Mouse (Mus musculus): ENCODE measurements at regions not wholly inside any gene's neighbourhood (a gene's known extent, or its start where the extent isn't known, plus 50 kb on each side); places are given as distances from the start of the nearest gene placed in this dataset.
"Not testable (repeated sequence)": the region's sequence is repeated elsewhere in the genome, so short reads cannot be mapped to it uniquely, and the experiment has no call there.

DNA sequence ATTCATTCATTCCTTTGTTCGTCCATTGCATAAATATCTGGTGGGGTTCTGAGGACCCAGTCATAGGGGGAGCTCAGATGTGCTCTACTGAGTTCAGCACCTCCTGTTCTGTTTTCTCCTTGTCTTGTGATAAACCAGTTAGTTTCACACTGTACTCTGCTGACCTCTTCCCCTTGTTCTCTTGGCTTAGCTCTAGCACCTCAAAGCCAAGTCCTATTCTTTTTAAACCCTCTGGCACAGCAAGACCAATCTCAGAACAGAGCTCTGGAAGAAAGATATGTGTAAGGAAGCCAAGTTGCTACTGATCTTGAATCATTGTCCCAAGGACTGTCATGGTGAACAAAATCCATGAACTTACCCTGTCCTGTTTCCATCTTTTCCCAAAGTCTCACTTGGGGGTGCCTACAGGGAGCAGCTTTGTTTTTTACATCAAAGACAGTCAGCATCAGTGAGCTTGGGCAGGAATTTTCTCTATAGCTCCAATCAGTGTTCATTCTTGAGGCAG, 402.4 kb upstream of the Cdh5 start:
- no peak overlapping the region for H3K27ac ChIP-seq
- H3K4me3 ChIP-seq: no peak overlapping the region
- ATAC-seq (replicated peaks; ENCODE audit: insufficient number of reproducible peaks, insufficient read depth, low FRiP score, low read depth): no peak
- no peaks in the 10 kb centered on the region for H3K4me1 ChIP-seq (replicated peaks)
- 74% methylated on average over 1 of the region's 1 CpGs for WGBS
- no peak overlapping the region for H3K9ac ChIP-seq
- H3K4me2 ChIP-seq: no peak overlapping the region
- no peaks in the 10 kb centered on the region for H3K9me3 ChIP-seq (replicated peaks)
- H3K36me3 ChIP-seq: no peaks in the 10 kb centered on the region
- H3K27me3 ChIP-seq: no peaks in the 10 kb centered on the region

DNA sequence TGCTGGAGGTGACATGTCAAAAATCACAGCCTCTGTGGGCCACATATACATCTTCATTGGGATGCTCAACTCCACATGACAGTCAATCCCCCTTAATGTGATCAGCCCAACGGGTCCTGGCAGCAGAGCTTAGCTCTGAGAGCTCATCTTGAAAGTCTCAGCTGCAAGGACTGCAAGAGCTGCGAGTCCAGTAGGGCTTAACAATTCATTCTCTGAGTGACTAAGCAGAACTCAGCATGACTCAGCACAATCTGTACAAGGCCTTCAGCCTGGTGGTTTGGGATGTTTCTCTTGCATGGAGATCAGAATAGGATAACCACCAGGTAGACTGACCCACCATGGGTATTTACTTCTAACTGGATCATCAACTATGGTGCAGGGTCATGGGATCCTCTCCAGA, 399.2 kb upstream of the Cdh5 start:
- H3K9ac ChIP-seq: no peak overlapping the region
- no peaks in the 10 kb centered on the region for H3K4me1 ChIP-seq (replicated peaks)
- no peak overlapping the region for H3K4me3 ChIP-seq
- H3K9me3 ChIP-seq (replicated peaks): no peaks in the 10 kb centered on the region
- no peak for ATAC-seq (replicated peaks; ENCODE audit: insufficient number of reproducible peaks, insufficient read depth, low FRiP score, low read depth)
- H3K36me3 ChIP-seq: no peaks in the 10 kb centered on the region
- WGBS: 58% methylated on average over 2 of the region's 2 CpGs
- no peak overlapping the region for H3K4me2 ChIP-seq
- H3K27me3 ChIP-seq: no peaks in the 10 kb centered on the region
- no peak overlapping the region for H3K27ac ChIP-seq

DNA sequence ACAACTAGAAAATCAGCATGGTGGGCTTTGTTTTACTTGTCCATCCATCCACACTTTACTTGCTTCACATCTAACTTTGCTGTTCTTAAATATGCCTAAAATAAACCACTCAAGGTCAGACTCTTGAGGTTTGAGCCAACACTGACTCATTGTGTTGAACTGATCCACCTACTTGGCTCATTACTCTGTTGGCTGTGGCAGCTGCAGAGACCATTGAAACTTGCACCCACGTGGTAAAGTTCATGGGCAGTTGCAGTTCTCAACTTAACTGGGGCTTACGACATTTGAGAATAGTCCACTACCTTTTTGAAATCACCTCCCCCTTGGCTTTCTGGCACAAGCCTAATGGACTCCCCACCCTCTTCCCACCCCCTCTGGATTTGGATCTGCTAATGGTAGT, 395.3 kb upstream of the Cdh5 start:
- 68% methylated on average over 2 of the region's 2 CpGs for WGBS
- no peak for ATAC-seq (replicated peaks; ENCODE audit: insufficient number of reproducible peaks, insufficient read depth, low FRiP score, low read depth)
- H3K27ac ChIP-seq: no peak overlapping the region
- H3K9ac ChIP-seq: no peak overlapping the region
- no peaks in the 10 kb centered on the region for H3K9me3 ChIP-seq (replicated peaks)
- H3K4me3 ChIP-seq: no peak overlapping the region
- H3K4me1 ChIP-seq (replicated peaks): no peaks in the 10 kb centered on the region
- no peaks in the 10 kb centered on the region for H3K27me3 ChIP-seq
- no peak overlapping the region for H3K4me2 ChIP-seq
- no peaks in the 10 kb centered on the region for H3K36me3 ChIP-seq

DNA sequence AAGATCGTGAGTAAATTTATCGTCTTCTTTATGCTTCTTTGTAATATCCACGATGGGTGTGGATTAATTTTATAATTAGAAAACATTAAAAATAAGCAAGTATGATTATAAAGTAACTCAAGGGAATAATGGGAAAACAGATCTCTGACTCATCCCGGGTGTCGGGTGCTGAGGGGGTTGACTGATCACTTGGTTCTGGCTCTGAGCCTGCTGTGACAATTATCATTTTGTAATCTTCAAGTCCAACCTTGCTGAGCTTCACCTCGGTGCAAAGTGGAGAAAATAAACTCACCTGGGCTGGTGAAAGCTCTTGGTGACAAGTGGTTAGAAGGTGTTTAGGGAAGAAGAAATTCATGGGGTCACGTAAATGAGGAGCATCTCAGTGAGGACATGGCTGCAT, 390.6 kb upstream of the Cdh5 start:
- ATAC-seq (replicated peaks; ENCODE audit: insufficient number of reproducible peaks, insufficient read depth, low FRiP score, low read depth); H3K9ac ChIP-seq; H3K4me1 ChIP-seq (replicated peaks); H3K36me3 ChIP-seq; H3K27ac ChIP-seq; H3K4me2 ChIP-seq; H3K9me3 ChIP-seq (replicated peaks); H3K27me3 ChIP-seq; H3K4me3 ChIP-seq: not testable (repeated sequence)
- 77% methylated on average over 7 of the region's 7 CpGs for WGBS

DNA sequence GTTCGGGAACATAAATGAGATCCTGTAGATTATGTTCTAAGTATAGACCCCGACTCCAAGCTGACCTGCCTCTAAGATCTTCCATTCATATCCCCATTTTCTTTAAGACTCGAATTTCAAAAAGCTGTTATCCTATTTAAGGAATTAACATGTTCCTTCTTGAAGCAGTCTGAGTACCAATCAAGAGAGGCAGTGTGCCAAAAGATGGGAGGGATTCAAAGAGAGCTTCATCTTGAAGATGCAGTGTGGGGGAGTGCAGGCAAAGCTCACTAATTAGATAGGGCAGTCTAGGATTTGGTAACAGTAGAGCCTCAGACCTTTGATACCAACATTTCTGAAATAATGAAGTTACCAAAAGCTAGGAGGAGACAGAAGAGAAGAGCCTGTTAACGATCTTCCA, 383.7 kb upstream of the Cdh5 start:
- no peak overlapping the region for H3K4me3 ChIP-seq
- H3K4me2 ChIP-seq: no peak overlapping the region
- no peaks in the 10 kb centered on the region for H3K9me3 ChIP-seq (replicated peaks)
- no peak for ATAC-seq (replicated peaks; ENCODE audit: insufficient number of reproducible peaks, insufficient read depth, low FRiP score, low read depth)
- no peaks in the 10 kb centered on the region for H3K27me3 ChIP-seq
- no peak overlapping the region for H3K27ac ChIP-seq
- H3K36me3 ChIP-seq: no peaks in the 10 kb centered on the region
- 56% methylated on average over 4 of the region's 4 CpGs for WGBS
- no peaks in the 10 kb centered on the region for H3K4me1 ChIP-seq (replicated peaks)
- H3K9ac ChIP-seq: no peak overlapping the region

DNA sequence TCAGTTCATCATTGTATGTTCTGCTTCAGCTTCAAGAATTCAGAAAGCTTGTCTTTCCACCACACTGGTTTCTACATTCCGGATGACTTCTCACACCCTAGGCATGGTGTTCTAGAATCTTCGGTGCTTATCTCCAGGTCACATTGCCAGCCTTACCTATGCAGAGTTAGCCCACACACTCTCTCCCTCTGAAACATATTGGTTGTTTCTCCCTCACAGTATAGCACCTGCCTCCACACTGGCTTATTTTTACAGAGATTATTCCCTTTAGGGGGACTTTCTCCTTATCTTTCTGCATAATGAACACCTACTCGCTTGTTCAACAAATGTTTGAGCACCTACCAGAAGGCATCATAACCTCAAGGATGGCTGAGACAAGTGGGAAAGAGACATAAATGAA, 368.0 kb upstream of the Cdh5 start:
- ATAC-seq (replicated peaks; ENCODE audit: insufficient number of reproducible peaks, insufficient read depth, low FRiP score, low read depth): no peak
- H3K9ac ChIP-seq: no peak overlapping the region
- WGBS: 73% methylated on average over 3 of the region's 3 CpGs
- H3K4me1 ChIP-seq (replicated peaks): no peaks in the 10 kb centered on the region; the same call in 1 of the 2 replicates
- H3K27ac ChIP-seq: no peak overlapping the region
- no peaks in the 10 kb centered on the region for H3K9me3 ChIP-seq (replicated peaks)
- H3K4me2 ChIP-seq: no peak overlapping the region
- H3K27me3 ChIP-seq: no peaks in the 10 kb centered on the region
- H3K36me3 ChIP-seq: no peaks in the 10 kb centered on the region
- H3K4me3 ChIP-seq: no peak overlapping the region

DNA sequence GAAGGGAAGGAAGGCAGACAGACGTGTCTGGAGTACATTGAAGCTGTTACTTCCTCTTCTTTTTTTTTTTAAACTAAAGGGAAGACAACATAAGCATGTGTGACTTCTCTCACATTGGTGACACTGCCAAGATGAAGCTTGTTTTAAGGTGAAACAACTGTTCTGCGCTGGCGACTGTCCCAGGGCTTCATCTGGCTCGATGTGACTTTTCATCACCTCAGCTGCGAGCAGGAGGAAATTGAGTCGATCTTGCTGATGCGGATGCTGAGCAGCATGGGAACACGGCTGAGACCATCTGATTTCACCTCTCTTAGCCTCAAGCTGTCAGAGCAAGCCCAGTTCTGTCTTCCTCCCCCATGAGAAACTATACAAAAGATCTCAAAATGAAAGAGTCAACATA, 363.1 kb upstream of the Cdh5 start:
- Histone ChIP-seq H3K9me3 (replicated peaks) (no peaks in the 10 kb centered on the region), H3K9ac (no peak overlapping the region), H3K4me1 (replicated peaks) (peaks cover 3% of the 10 kb centered on the region; the same call in 1 of the 2 replicates), H3K27me3 (no peaks in the 10 kb centered on the region), H3K4me2 (no peak overlapping the region), H3K36me3 (no peaks in the 10 kb centered on the region), H3K27ac (no peak overlapping the region; the same call in 1 of the 2 replicates), H3K4me3 (no peak overlapping the region)
- 0 out of 2 replicates have a peak, but pooled peaks have one; percentile 27 for ATAC-seq (replicated peaks; ENCODE audit: insufficient number of reproducible peaks, insufficient read depth, low FRiP score, low read depth)
- 29% methylated on average over 8 of the region's 8 CpGs for WGBS

DNA sequence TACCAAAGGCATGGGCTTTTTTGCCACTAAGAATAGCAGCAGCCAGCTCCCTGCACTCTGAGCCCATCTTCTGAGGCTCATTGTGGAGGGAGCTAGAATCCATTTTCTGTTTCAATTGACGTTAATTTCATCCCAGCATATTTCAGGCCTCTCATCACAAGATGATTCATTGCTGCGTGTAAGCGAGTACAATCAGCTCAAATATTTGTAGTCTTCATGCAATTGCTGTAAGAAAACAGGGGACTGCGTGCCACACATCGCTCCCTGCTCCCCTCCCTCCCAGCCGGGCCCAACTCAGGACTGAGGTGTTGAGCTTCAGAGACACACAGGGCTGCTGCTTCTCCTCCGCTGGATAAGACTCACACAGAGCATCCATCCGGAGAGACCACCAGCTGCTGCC, 360.0 kb upstream of the Cdh5 start:
- no peak for ATAC-seq (replicated peaks; ENCODE audit: insufficient number of reproducible peaks, insufficient read depth, low FRiP score, low read depth)
- no peaks in the 10 kb centered on the region for H3K9me3 ChIP-seq (replicated peaks)
- 54% methylated on average over 8 of the region's 8 CpGs for WGBS
- no peak overlapping the region for H3K4me2 ChIP-seq
- H3K27ac ChIP-seq: no peak overlapping the region
- no peak overlapping the region for H3K4me3 ChIP-seq
- no peaks in the 10 kb centered on the region for H3K36me3 ChIP-seq
- H3K4me1 ChIP-seq (replicated peaks): peaks cover 3% of the 10 kb centered on the region; the same call in 1 of the 2 replicates
- H3K9ac ChIP-seq: no peak overlapping the region
- no peaks in the 10 kb centered on the region for H3K27me3 ChIP-seq

DNA sequence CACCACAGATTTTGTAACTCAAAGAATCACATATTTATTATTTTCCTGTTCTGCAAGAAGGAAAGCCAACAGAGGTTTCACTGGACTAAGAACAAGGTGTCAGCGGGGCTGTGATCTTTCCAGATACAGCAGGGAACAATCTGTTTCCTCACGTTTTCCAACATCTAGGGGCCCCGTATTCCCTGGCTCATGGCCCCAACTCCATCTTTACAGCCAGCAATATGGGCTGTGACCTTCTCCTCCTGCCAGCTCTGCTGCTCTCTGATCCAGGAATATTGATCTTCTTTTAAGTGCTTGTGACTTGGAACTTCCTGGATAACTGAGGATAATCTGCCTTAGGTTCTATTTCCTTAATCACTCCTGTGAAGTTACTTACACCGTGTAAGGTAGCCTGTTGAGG, 352.7 kb upstream of the Cdh5 start:
- H3K9me3 ChIP-seq (replicated peaks): no peaks in the 10 kb centered on the region
- no peak overlapping the region for H3K27ac ChIP-seq
- no peaks in the 10 kb centered on the region for H3K36me3 ChIP-seq
- 70% methylated on average over 4 of the region's 4 CpGs for WGBS
- ATAC-seq (replicated peaks; ENCODE audit: insufficient number of reproducible peaks, insufficient read depth, low FRiP score, low read depth): no peak
- no peak overlapping the region for H3K9ac ChIP-seq
- H3K4me3 ChIP-seq: no peak overlapping the region
- no peaks in the 10 kb centered on the region; the same call in 1 of the 2 replicates for H3K4me1 ChIP-seq (replicated peaks)
- no peaks in the 10 kb centered on the region for H3K27me3 ChIP-seq
- no peak overlapping the region for H3K4me2 ChIP-seq

DNA sequence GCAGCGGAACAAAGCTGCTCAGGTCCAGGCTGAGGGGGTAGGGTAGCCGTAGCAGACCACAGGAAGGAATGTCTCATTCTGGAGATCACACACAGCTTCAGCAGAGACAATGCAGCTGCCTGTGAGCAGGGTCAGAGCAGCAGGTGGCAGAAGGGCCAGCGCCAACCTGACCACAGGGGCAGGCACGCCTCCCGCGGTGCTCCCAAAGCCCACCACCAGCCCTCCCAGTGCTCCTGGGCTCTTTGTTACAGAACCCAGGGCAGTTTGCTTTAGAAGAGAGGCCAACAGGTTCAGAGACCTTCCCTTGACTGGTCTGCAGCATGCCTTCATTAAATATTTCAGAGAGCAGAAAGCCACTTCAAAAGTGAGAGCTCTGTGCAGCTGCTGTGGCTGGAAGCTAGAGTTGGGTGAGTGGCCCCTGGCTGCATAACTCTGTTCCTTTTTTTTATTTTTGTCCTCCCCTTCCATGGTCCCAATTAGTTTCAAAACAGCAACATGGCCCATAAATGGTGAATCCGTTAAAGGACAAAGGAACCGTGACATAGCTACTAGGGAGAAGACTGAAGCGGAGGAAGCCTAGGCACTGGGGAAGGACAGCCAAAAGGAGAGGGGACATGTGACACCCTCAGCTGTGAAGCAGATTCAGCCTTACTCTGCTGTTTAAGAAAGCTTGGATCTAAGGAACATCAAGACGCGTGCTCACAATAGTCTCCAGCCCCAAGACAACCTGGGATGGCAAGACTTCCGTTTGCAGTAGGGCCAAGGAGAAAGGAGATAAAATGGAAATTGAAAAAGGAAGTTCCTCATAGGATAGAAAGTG, 350.9 kb upstream of the Cdh5 start:
- no peaks in the 10 kb centered on the region for H3K9me3 ChIP-seq (replicated peaks)
- no peak overlapping the region for H3K9ac ChIP-seq
- H3K4me3 ChIP-seq: no peak overlapping the region
- H3K27me3 ChIP-seq: no peaks in the 10 kb centered on the region
- no peak for ATAC-seq (replicated peaks; ENCODE audit: insufficient number of reproducible peaks, insufficient read depth, low FRiP score, low read depth)
- no peak overlapping the region for H3K27ac ChIP-seq
- WGBS: 49% methylated on average over 12 of the region's 12 CpGs
- no peaks in the 10 kb centered on the region; the same call in 1 of the 2 replicates for H3K4me1 ChIP-seq (replicated peaks)
- no peaks in the 10 kb centered on the region for H3K36me3 ChIP-seq
- H3K4me2 ChIP-seq: no peak overlapping the region

DNA sequence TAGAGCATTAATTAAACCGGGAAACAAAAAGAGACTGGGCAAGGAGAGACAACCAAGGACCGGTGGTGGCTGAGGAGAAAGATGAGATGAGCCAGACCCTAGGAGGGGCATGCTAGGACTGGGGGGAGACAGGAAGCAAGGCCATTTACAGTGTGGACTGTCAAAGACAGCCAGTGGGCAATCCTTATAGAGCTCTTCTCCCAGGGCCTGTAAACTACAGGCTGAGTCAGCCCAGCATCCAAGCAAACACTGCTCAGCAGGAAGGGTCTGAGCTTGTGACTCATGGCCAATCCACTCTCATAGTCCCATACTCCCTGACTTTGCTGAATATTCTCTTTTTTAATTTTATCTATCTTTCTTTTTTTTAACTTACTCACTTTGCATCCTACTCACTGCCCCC, 350.3 kb upstream of the Cdh5 start:
- 60% methylated on average over 2 of the region's 2 CpGs for WGBS

DNA sequence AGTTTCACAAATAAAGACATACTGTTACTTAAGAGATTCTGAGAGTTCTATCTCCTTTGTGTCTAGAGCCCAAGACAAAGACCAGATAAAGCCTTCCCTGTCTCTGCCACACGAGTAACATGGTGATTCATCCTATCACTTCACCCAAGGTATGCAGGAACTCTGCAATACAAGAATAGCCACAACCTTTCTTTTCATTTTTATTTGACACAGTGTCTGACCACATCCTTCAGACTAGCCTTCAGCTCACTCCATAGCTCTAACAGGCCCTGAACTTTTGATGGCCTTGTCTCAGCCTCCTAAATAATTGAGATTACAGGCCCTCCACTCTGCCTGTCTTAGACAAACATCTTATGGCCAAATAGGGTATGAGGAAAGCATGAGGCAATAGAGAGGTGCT, 337.6 kb upstream of the Cdh5 start:
- Histone ChIP-seq H3K4me2 (no peak overlapping the region), H3K27ac (no peak overlapping the region)
- WGBS: 31% methylated on average over 1 of the region's 1 CpGs

More for the DNA sequence above, 350.3 kb upstream of the Cdh5 start:
- no peak overlapping the region for H3K4me2 ChIP-seq
- no peaks in the 10 kb centered on the region for H3K36me3 ChIP-seq
- ATAC-seq (replicated peaks; ENCODE audit: insufficient number of reproducible peaks, insufficient read depth, low FRiP score, low read depth): no peak
- no peaks in the 10 kb centered on the region for H3K27me3 ChIP-seq
- H3K9ac ChIP-seq: no peak overlapping the region
- H3K4me3 ChIP-seq: no peak overlapping the region
- no peaks in the 10 kb centered on the region for H3K9me3 ChIP-seq (replicated peaks)
- no peak overlapping the region for H3K27ac ChIP-seq
- no peaks in the 10 kb centered on the region; the same call in 1 of the 2 replicates for H3K4me1 ChIP-seq (replicated peaks)

More for the DNA sequence above, 337.6 kb upstream of the Cdh5 start:
- Histone ChIP-seq H3K9me3 (replicated peaks) (no peaks in the 10 kb centered on the region), H3K4me3 (no peak overlapping the region), H3K9ac (no peak overlapping the region), H3K27me3 (no peaks in the 10 kb centered on the region), H3K4me1 (replicated peaks) (no peaks in the 10 kb centered on the region), H3K36me3 (no peaks in the 10 kb centered on the region)
- ATAC-seq (replicated peaks; ENCODE audit: insufficient number of reproducible peaks, insufficient read depth, low FRiP score, low read depth): no peak

Data from heart, embryonic 15.5 days (tissue).